In the genomic region with DNA sequence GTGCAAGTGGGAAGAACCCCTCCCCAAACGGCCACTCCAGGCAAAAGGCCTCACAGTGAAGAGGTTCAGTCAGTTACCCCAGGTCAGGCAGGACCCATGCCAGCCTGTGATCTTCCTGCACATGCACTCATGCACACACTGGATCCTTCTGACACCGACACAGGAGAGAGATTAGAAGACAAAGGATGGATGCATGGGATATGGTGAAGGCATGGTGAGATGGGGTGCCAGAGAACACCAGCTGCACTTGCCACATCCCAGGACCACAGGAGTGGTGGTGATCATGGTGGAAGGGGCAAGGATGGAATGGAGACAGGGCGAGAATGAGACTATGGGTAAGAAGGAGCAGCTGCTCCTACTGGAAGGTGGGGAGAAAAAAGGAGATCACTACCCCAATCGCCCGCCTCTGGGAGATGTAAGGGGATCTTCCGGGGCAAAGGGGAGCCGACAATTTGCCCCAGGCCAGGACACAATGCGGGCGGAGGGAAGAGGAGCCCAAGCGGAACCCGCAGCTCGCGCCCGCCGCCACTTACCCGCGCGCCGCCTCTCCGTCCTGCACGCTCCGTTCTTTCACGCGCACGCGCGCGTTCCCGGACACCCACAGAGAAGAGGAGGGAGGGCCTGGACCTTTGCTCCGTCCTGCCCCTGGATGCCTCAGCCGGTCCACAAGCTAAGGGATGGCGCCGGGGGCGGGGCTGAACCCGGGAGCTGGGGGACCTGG, we compare ENCODE assay signal across 9 mouse cellular contexts. TPM values are rescaled to one million over a fixed set of nuclear protein-coding genes. Genes with fewer than 3 reads are reported as not detected.
DNase-seq lines count a peak whose midpoint lies in the region; ATAC-seq and TF ChIP-seq lines count a peak whose summit lies in the region.
"Had no signal": no experiment of that assay in that cellular context is flagged by ENCODE, and none has a peak within 500 bp of the region (broad histone marks: within the 10 kb centered on the region; RNA-seq: fewer than 3 reads in every experiment).

No protein-coding gene starts in this region.

- no peaks in the 10 kb centered on the region for H3K27me3 ChIP-seq in forebrain, embryonic 10.5 days (ENCODE audit: poor library complexity, severe bottlenecking)
- H3K27me3 ChIP-seq in heart, embryonic 14.5 days (ENCODE audit: control insufficient read depth, insufficient read depth, low read length) = no peaks in the 10 kb centered on the region
- H3K27me3 ChIP-seq in kidney, postnatal 0 days (ENCODE audit: insufficient read depth, low read length) = no peaks in the 10 kb centered on the region
- no peaks in the 10 kb centered on the region for H3K27me3 ChIP-seq in midbrain, postnatal 0 days (ENCODE audit: insufficient read depth, low read length)

- no peak overlapping the region for H3K27ac ChIP-seq in bone marrow macrophage, adult 2 months (ENCODE audit: insufficient read depth, low read depth, low read length)
- H3K27ac ChIP-seq in forebrain, embryonic 10.5 days = peak overlapping the region; percentile 87
- no peak overlapping the region for H3K27ac ChIP-seq in heart, embryonic 14.5 days (replicated peaks in 1 of 2; ENCODE audit: control insufficient read depth in 1 of 2, insufficient read depth in 1 of 2, low read depth in 2 of 2, low read length in 2 of 2)
- 0 out of 2 replicates have a peak overlapping the region, but pooled peaks have one; percentile 50 for H3K27ac ChIP-seq in kidney, postnatal 0 days
- peak overlapping the region; percentile 79 for H3K27ac ChIP-seq in midbrain, postnatal 0 days (ENCODE audit: low read depth, low read length)

- peaks cover 14% of the 10 kb centered on the region for H3K4me1 ChIP-seq in bone marrow macrophage, adult 2 months (ENCODE audit: control insufficient read depth, insufficient read depth, low read length)
- H3K4me1 ChIP-seq in forebrain, embryonic 10.5 days = peaks cover 21% of the 10 kb centered on the region
- H3K4me1 ChIP-seq in heart, embryonic 14.5 days (ENCODE audit: control insufficient read depth in 2 of 2, insufficient read depth in 2 of 2, low read length in 2 of 2) = peaks cover 0 to 2% of the 10 kb centered on the region in 2 experiments; a peak in 1 of 4 replicates
- H3K4me1 ChIP-seq in kidney, postnatal 0 days (replicated peaks; ENCODE audit: insufficient read depth, low read length) = peaks cover 11% of the 10 kb centered on the region
- H3K4me1 ChIP-seq in midbrain, postnatal 0 days (ENCODE audit: insufficient read depth, low read length) = peaks cover 4% of the 10 kb centered on the region; the same call in 1 of the 2 replicates

- peak overlapping the region; percentile 71 for H3K9ac ChIP-seq in heart, embryonic 14.5 days (ENCODE audit: low read length)
- H3K9ac ChIP-seq in kidney, postnatal 0 days (ENCODE audit: low read depth, low read length) = peak overlapping the region; percentile 52
- H3K9ac ChIP-seq in midbrain, postnatal 0 days (replicated peaks; ENCODE audit: low read length, poor library complexity, severe bottlenecking) = peak overlapping the region; percentile 70

- peak; percentile 56 for ATAC-seq in heart, embryonic 14.5 days (ENCODE audit: insufficient number of reproducible peaks, insufficient read depth, low FRiP score, low read depth)
- ATAC-seq in kidney, postnatal 0 days (replicated peaks; ENCODE audit: low FRiP score, low read depth) = peak; percentile 96
- ATAC-seq in midbrain, postnatal 0 days (ENCODE audit: low FRiP score) = peak; percentile 92

- 1% methylated on average over 35 of the region's 35 CpGs for WGBS in forebrain, embryonic 10.5 days
- WGBS in heart, embryonic 14.5 days = 3% methylated on average over 28 of the region's 35 CpGs
- 3% methylated on average over 33 of the region's 35 CpGs for WGBS in kidney, postnatal 0 days
- WGBS in midbrain, postnatal 0 days = 2% methylated on average over 35 of the region's 35 CpGs

- no peak for TF ChIP-seq POLR2A in bone marrow macrophage, adult 2 months (IDR thresholded peaks at IDR 0.05; ENCODE audit: borderline replicate concordance, low read depth, low read length)

- peak overlapping the region; percentile 51 for H3K4me3 ChIP-seq in bone marrow macrophage, adult 2 months (ENCODE audit: insufficient read depth, low read length)
- H3K4me3 ChIP-seq in forebrain, embryonic 10.5 days = peak overlapping the region; percentile 66
- peak overlapping the region; percentile 45 to 48 for H3K4me3 ChIP-seq in heart, embryonic 14.5 days (ENCODE audit: control insufficient read depth in 1 of 2, insufficient read depth in 1 of 2, low read depth in 1 of 2, low read length in 2 of 2)
- H3K4me3 ChIP-seq in kidney, postnatal 0 days (replicated peaks; ENCODE audit: low read depth, low read length) = peak overlapping the region; percentile 46
- H3K4me3 ChIP-seq in midbrain, postnatal 0 days (ENCODE audit: low read depth, low read length) = peak overlapping the region; percentile 53

- H3K4me2 ChIP-seq in heart, embryonic 14.5 days (ENCODE audit: low read length) = peak overlapping the region; percentile 69
- peak overlapping the region; percentile 73 for H3K4me2 ChIP-seq in kidney, postnatal 0 days (ENCODE audit: low read length)
- peak overlapping the region; percentile 78 for H3K4me2 ChIP-seq in midbrain, postnatal 0 days (ENCODE audit: low read depth, low read length, poor library complexity, severe bottlenecking)

- TF ChIP-seq CTCF in bone marrow macrophage, adult 2 months (IDR thresholded peaks at IDR 0.05; ENCODE audit: low read depth, low read length) = no peak
- no peak for TF ChIP-seq CTCF in kidney, postnatal 0 days (IDR thresholded peaks at IDR 0.05; ENCODE audit: low read depth)
- no peak for TF ChIP-seq CTCF in midbrain, postnatal 0 days (IDR thresholded peaks at IDR 0.05)

- no peaks in the 10 kb centered on the region for H3K36me3 ChIP-seq in forebrain, embryonic 10.5 days (replicated peaks)
- H3K36me3 ChIP-seq in heart, embryonic 14.5 days (ENCODE audit: control insufficient read depth, insufficient read depth, low read length) = no peaks in the 10 kb centered on the region
- H3K36me3 ChIP-seq in kidney, postnatal 0 days (ENCODE audit: insufficient read depth, low read length) = no peaks in the 10 kb centered on the region
- H3K36me3 ChIP-seq in midbrain, postnatal 0 days (ENCODE audit: insufficient read depth, low read length) = no peaks in the 10 kb centered on the region
- H3K36me3 ChIP-seq: G1E had no signal

- H3K9me3 ChIP-seq in forebrain, embryonic 10.5 days = no peaks in the 10 kb centered on the region
- H3K9me3 ChIP-seq in heart, embryonic 14.5 days (ENCODE audit: control insufficient read depth, low read length) = no peaks in the 10 kb centered on the region
- no peaks in the 10 kb centered on the region for H3K9me3 ChIP-seq in kidney, postnatal 0 days (replicated peaks; ENCODE audit: low read length)
- no peaks in the 10 kb centered on the region for H3K9me3 ChIP-seq in midbrain, postnatal 0 days (ENCODE audit: low read length)
- H3K9me3 ChIP-seq: G1E had no signal

- DNase-seq in 3T3-L1 (ENCODE audit: low read depth, low spot score) (peak; percentile 89), liver (peak; percentile 71)
- peak; percentile 82 for DNase-seq in forebrain, embryonic 10.5 days (ENCODE audit: extremely low spot score, low spot score)
- peak; percentile 91 for DNase-seq in kidney, postnatal 0 days (ENCODE audit: low spot score)
- peak; percentile 85 for DNase-seq in midbrain, postnatal 0 days (ENCODE audit: low spot score)
- DNase-seq in spleen, postnatal 14 days (ENCODE audit: low spot score in 2 of 2) = peak; percentile 15 to 48

RNA-seq across cellular contexts. Expression of gene Gsdme, which starts 2.3 kb away (rescaled TPM):
- polyA plus RNA-seq in bone marrow macrophage, adult 2 months (2012; ENCODE audit: insufficient read depth, insufficient read length, missing spikeins) = 10.7 and 11.4 TPM in 2 replicates
- polyA plus RNA-seq in forebrain, embryonic 10.5 days (2016; fragmentation: Nextera tagmentation; extraction: Ambion mirVana) = 57.2 and 59.1 TPM in 2 replicates
- polyA plus RNA-seq in heart, embryonic 14.5 days (2014; fragmentation: Nextera tagmentation; extraction: Ambion mirVana) = 37.7 and 39.8 TPM in 2 replicates
- 54.5 and 59.5 TPM in 2 replicates for polyA plus RNA-seq in kidney, postnatal 0 days (2015; fragmentation: Nextera tagmentation; extraction: Ambion mirVana)
- total RNA-seq in midbrain, postnatal 0 days (2014; rRNA removed) = 22.7 and 25.8 TPM in 2 replicates
- 88.6 and 89.5 TPM in 2 replicates for polyA plus RNA-seq in midbrain, postnatal 0 days (2015; fragmentation: Nextera tagmentation; extraction: Ambion mirVana)

Comparison
In these comparisons a context has a peak if more than half of its experiments do, and no peak if none do; other contexts are left out.
1. DNase-seq: peak in every context shown above with its lines; median percentile 91 in kidney, postnatal 0 days; 89 in 3T3-L1; 85 in midbrain, postnatal 0 days; 82 in forebrain, embryonic 10.5 days; 71 in liver; 32 in spleen, postnatal 14 days.
2. H3K27ac ChIP-seq: peak in forebrain, embryonic 10.5 days (single experiment), kidney, postnatal 0 days (single experiment) and midbrain, postnatal 0 days (single experiment); none in bone marrow macrophage, adult 2 months (single experiment) and heart, embryonic 14.5 days (0 of 2).
3. Peak in every context shown above with its lines, with median percentiles within 50 percentile points of each other: H3K4me3 ChIP-seq, ATAC-seq, H3K4me2 ChIP-seq and H3K9ac ChIP-seq.